Mouse (Mus musculus) midbrain, embryonic 15.5 days (tissue): ENCODE measurements around the gene Zswim3. TPM values are rescaled to one million over a fixed set of nuclear protein-coding genes. Genes with fewer than 3 reads are reported as not detected.

Experiments
- ATAC-seq: fragments of 200-750 bp; cut with Nextera tagmentation; replicated peaks from 2 replicates; pipeline ENCODE4 v1.8.0; 2017; ENCODE audit warnings: moderate TSS enrichment
- H3K27ac ChIP-seq: fragments of 300-500 bp; sonication (generic); 2 replicates; pipeline ENCODE4 v1.5.1; 2015; ENCODE audit warnings: mild to moderate bottlenecking, inconsistent platforms
- H3K27me3 ChIP-seq: fragments of 300-500 bp; sonication (generic); replicated peaks from 2 replicates; pipeline ENCODE4 v1.6.1; 2015; ENCODE audit warnings: inconsistent platforms
- H3K36me3 ChIP-seq: fragments of 300-500 bp; sonication (generic); replicated peaks from 2 replicates; pipeline ENCODE4 v1.6.1; 2015; ENCODE audit warnings: inconsistent platforms
- H3K4me1 ChIP-seq: fragments of 300-500 bp; sonication (generic); 2 replicates; pipeline ENCODE4 v1.6.1; 2015; ENCODE audit warnings: inconsistent platforms
- H3K4me2 ChIP-seq: fragments of 300-500 bp; sonication (generic); 2 replicates; pipeline ENCODE4 v1.6.1; 2015; ENCODE audit warnings: inconsistent platforms, mild to moderate bottlenecking, moderate library complexity
- H3K4me3 ChIP-seq: fragments of 300-500 bp; sonication (generic); 2 replicates; pipeline ENCODE4 v1.5.1; 2015; ENCODE audit warnings: mild to moderate bottlenecking, inconsistent platforms
- H3K9ac ChIP-seq: fragments of 300-500 bp; sonication (generic); 2 replicates; pipeline ENCODE4 v1.6.1; 2015; ENCODE audit warnings: mild to moderate bottlenecking, inconsistent platforms
- H3K9me3 ChIP-seq: fragments of 300-500 bp; sonication (generic); 2 replicates; pipeline ENCODE4 v1.6.1; 2016; ENCODE audit warnings: inconsistent platforms
- WGBS: fragments of 180-500 bp; shearing (Covaris S2); methylation state at CpG from one replicate; pipeline ENCODE4 v1.1.7; 2015; ENCODE audit warnings: mixed read lengths; 5-methylcytosine and 5-hydroxymethylcytosine counted together
- polyA plus RNA-seq: library from polyadenylated mRNA; unstranded; fragments of >200 nt; fragmentation: Nextera tagmentation; extraction: Ambion mirVana; gene quantifications from 2 replicates; pipeline ENCODE4 v1.2.1, GENCODE M21; 2015

The Zswim3 gene
- polyA plus RNA-seq, 1 experiment from 2014 or later: 17.8 TPM

DNA sequence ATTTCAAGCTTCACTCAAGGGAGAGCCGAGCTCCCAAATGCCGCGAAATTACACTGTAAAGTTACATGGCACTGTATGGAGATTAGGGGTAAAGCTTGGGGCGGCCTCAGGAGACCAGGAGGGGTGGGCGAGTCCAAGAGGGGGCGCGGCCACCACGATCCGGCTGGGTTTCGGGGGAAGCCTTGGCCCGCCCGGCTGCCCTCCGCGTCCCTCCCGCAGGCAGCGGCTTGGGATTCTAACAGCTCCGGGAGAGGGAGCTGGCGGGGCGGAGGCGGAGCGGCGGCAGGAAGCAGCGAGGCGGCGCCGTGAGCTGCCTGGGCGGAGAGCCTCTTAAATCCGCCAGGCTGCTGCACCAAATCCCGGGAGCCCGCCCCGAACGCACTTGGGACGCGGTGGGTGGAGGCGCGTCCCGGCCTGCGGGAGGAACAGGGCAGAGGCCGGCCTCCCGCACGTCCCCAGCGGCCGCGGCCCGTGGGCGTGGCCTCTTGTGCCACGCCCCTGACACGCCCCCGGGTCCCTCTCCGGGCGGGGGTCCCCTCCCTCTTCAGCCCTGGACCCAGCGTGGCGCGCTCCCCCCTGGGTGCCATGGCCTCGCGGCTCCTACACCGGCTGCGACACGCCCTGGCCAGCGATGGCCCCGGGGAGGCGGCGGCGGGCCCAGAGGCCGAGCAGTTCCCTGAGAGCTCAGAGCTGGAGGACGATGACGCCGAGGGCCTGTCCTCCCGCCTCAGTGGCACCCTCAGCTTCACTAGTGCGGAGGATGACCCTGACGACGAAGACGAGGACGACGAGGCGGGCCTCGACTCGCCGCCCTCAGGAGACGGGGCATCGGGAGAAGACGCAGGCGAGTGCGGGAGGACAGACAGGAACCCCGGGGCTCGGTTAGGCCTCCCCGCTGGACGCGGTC, 19.2 kb upstream of the Zswim3 start, which contains the start of gene Snx21:
Gene Snx21 (plus strand): TSS at position 343 of the 907 bp plus-strand sequence.
- under 1% methylated on average over 82 of the region's 89 CpGs for WGBS
- peak; percentile 85 for ATAC-seq
- H3K27ac ChIP-seq: peak within 1 kb of the TSS; percentile 71
- no peaks in the 10 kb centered on the region for H3K27me3 ChIP-seq
- peak within 1 kb of the TSS; percentile 57 for H3K4me3 ChIP-seq
- no peaks in the 10 kb centered on the region for H3K9me3 ChIP-seq
- peaks cover 24% of the 10 kb centered on the region for H3K4me1 ChIP-seq
- peak within 1 kb of the TSS; percentile 67 for H3K9ac ChIP-seq
- no peaks in the 10 kb centered on the region for H3K36me3 ChIP-seq
- peak within 1 kb of the TSS; percentile 88 for H3K4me2 ChIP-seq

DNA sequence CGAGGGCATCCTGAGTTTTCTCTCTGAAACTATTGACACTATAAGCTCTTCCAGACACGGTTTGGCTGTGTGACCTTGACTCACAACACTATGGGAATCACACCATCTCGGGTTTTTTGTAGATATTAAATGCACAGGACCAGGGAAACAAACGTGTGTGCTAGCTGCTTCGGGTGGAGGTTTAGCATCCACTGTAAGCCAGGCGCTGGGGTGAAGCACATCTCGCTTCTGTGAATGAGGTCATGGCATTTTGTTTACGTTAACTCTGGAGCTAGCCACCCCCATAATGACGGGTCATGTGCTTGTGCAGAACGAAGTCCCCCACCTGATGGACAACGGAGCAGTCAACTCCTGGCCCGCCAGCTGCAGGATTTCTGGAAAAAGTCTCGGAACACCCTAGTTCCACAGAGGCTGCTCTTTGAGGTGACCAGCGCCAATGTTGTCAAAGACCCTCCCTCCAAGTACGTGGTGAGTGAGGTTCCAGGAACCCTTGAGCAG, 18.5 kb upstream of the Zswim3 start:
- H3K4me3 ChIP-seq: peak overlapping the region; percentile 57
- H3K4me1 ChIP-seq: peaks cover 24% of the 10 kb centered on the region
- WGBS: 11% methylated on average over 15 of the region's 15 CpGs
- peak overlapping the region; percentile 71 for H3K27ac ChIP-seq
- peak overlapping the region; percentile 88 for H3K4me2 ChIP-seq
- peak; percentile 19; the same call in 1 of the 2 replicates for ATAC-seq
- H3K36me3 ChIP-seq: no peaks in the 10 kb centered on the region
- H3K9me3 ChIP-seq: no peaks in the 10 kb centered on the region
- peak overlapping the region; percentile 67 for H3K9ac ChIP-seq
- no peaks in the 10 kb centered on the region for H3K27me3 ChIP-seq

DNA sequence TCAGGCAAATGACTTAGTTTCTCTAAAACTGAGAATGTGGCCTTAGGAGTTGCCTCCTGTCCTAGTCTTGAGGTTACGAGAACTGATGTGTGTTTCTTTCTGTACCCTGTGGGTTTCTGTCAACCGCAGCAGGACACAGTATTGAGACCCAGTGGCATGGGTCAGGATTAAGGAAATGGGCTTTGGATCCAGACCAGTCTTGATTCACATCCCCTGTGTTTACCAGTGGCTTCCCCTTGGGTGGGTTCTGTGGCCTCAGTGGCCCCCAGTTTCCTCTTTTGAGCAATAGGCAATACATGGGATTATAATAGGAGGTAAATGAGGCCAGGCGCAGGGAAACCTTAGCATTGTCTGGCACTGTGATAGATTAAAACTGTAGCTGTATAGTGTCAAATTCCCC, 17.9 kb upstream of the Zswim3 start:
- H3K4me3 ChIP-seq: 0 out of 2 replicates have a peak overlapping the region, but pooled peaks have one; percentile 57

DNA sequence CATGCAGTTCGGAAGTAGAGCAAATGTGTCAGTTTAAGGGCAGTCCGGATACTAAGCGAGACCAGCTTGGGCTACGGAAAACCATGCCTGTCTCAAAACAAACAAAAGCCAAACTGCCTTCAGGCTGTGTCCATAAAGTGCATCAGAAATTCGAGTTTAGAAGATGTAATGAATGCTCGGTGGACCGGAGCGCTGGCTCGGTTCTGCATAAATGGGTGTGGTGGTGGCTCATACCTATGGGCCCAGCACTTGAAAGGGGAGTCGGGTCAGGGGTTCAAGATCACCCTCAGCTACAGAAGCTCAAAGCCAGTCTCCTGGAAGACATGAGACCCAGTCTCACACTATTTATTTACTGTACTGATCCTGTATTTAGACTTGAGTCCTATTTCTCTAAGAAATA, 17.1 kb upstream of the Zswim3 start:
- no peak for ATAC-seq
- H3K9ac ChIP-seq: no peak overlapping the region
- peaks cover 5% of the 10 kb centered on the region; the same call in 1 of the 2 replicates for H3K36me3 ChIP-seq
- no peak overlapping the region for H3K4me2 ChIP-seq
- WGBS: 84% methylated on average over 10 of the region's 10 CpGs
- H3K4me3 ChIP-seq: no peak overlapping the region
- H3K4me1 ChIP-seq: peaks cover 24% of the 10 kb centered on the region
- no peak overlapping the region for H3K27ac ChIP-seq
- H3K9me3 ChIP-seq: no peaks in the 10 kb centered on the region
- H3K27me3 ChIP-seq: no peaks in the 10 kb centered on the region

More for the DNA sequence above, 17.9 kb upstream of the Zswim3 start:
- H3K9me3 ChIP-seq: no peaks in the 10 kb centered on the region
- 85% methylated on average over 3 of the region's 3 CpGs for WGBS
- H3K9ac ChIP-seq: no peak overlapping the region
- peak overlapping the region; percentile 88 for H3K4me2 ChIP-seq
- no peaks in the 10 kb centered on the region for H3K27me3 ChIP-seq
- no peak overlapping the region for H3K27ac ChIP-seq
- no peaks in the 10 kb centered on the region; the same call in 1 of the 2 replicates for H3K36me3 ChIP-seq
- ATAC-seq: no peak
- peaks cover 24% of the 10 kb centered on the region for H3K4me1 ChIP-seq

DNA sequence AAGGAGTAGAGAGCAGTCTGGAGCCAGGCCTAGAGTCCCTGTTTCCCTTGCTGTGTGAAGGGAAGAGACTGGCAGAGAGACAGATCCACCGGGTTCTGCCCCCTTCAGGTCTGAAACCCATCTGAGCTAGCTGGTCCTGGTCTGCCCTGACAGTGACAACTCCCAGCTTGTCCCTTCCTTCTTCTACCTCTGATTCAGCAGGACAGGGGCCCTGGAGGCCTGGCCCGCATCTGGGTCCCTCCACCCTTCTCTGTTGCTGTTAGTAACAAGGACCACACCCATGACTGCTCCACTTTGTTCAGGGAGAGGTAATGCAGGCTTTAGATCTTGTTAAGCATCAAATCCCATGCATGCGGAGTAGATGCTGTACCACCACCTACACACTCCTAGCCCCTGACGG, 16.5 kb upstream of the Zswim3 start:
- Histone ChIP-seq H3K4me1 (peaks cover 24% of the 10 kb centered on the region), H3K9ac (no peak overlapping the region), H3K4me3 (no peak overlapping the region), H3K9me3 (no peaks in the 10 kb centered on the region), H3K36me3 (peaks cover 5% of the 10 kb centered on the region; the same call in 1 of the 2 replicates), H3K4me2 (no peak overlapping the region), H3K27ac (no peak overlapping the region), H3K27me3 (no peaks in the 10 kb centered on the region)
- ATAC-seq: no peak
- 82% methylated on average over 4 of the region's 4 CpGs for WGBS

DNA sequence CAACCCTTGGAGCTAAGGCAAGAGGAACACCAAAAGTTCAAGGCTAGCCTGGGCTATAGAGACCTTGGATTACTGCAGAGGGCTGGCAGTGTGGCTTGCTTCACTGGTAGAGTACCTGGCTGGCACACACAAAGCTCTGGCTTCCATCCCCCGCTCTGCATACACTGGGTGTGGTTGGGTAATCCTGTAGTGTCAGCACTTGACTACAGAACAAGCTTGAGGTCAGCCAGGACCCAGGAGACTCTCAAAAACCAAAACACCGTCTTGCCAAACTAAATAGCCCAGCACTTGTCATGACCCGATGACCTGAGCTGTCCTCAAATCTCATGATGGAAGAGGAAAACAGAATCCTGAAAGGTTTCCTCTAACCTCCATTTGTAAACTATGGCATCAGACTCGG, 14.4 kb upstream of the Zswim3 start:
- Histone ChIP-seq H3K4me1 (peaks cover 16% of the 10 kb centered on the region), H3K36me3 (peaks cover 11% of the 10 kb centered on the region), H3K4me2 (no peak overlapping the region), H3K9me3 (no peaks in the 10 kb centered on the region), H3K27me3 (no peaks in the 10 kb centered on the region), H3K4me3 (no peak overlapping the region), H3K27ac (no peak overlapping the region), H3K9ac (no peak overlapping the region)
- ATAC-seq: no peak
- WGBS: 85% methylated on average over 4 of the region's 4 CpGs

DNA sequence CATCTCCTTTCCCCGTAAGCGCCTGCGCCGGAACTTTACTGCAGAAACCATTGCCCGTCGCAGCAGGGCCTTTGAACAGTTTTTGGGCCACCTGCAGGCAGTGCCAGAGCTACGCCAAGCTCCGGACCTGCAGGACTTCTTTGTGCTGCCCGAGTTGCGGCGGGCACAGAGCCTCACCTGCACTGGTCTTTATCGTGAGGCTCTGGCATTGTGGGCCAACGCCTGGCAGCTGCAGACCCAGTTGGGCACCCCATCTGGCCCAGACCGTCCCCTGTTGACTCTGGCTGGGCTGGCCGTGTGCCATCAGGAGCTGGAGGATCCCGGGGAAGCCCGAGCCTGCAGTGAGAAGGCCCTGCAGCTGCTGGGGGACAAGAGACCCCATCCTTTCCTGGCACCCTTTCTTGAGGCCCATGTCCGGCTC, 13.0 kb upstream of the Zswim3 start:
- Histone ChIP-seq H3K9me3 (no peaks in the 10 kb centered on the region), H3K4me2 (no peak overlapping the region), H3K9ac (no peak overlapping the region), H3K27me3 (no peaks in the 10 kb centered on the region), H3K36me3 (peaks cover 18% of the 10 kb centered on the region), H3K27ac (no peak overlapping the region), H3K4me3 (no peak overlapping the region), H3K4me1 (peaks cover 9% of the 10 kb centered on the region; the same call in 1 of the 2 replicates)
- ATAC-seq: no peak
- 94% methylated on average over 18 of the region's 18 CpGs for WGBS

DNA sequence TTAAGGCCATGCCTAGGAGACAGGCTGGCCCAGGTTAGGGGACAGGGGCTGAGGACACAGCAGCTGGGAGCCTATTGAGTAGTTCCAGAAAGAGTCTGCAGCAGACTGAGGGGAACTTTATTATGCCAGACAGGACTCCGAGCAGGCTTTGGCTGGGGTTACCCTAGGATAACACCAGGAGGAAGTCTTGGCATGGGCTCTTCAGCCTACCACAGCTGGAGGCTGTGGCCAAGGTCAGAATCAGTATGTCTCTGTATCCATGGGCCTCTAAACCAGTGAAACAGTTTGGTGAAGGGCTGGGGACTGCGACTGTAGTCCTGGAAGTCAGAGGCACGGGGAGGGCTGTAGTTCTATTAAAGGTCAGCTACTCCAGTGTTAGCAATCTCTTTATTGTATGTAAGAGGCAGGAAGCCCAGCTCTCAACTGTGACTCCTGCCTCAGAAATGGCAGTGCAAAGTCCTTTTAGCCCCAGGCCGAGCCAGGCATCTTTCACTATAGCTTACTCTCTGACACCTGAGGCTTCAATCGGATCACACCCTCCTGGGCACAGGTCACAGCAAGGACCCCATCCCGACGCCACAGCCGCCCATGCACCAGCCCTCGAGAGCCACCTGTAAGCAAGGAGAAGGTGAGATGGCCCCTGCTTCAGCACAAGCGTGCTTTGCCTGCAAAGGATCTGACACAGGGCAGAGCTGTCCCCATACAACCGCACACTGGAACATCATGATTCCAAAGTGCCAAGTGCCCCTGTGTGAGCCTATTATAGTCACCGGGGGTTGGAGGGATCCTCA, 12.3 kb upstream of the Zswim3 start:
- no peak overlapping the region for H3K4me3 ChIP-seq
- ATAC-seq: no peak
- H3K4me2 ChIP-seq: no peak overlapping the region
- peaks cover 20% of the 10 kb centered on the region for H3K36me3 ChIP-seq
- H3K9ac ChIP-seq: no peak overlapping the region
- no peaks in the 10 kb centered on the region for H3K27me3 ChIP-seq
- no peaks in the 10 kb centered on the region for H3K9me3 ChIP-seq
- 95% methylated on average over 12 of the region's 12 CpGs for WGBS
- H3K27ac ChIP-seq: no peak overlapping the region
- peaks cover 4% of the 10 kb centered on the region; the same call in 1 of the 2 replicates for H3K4me1 ChIP-seq

DNA sequence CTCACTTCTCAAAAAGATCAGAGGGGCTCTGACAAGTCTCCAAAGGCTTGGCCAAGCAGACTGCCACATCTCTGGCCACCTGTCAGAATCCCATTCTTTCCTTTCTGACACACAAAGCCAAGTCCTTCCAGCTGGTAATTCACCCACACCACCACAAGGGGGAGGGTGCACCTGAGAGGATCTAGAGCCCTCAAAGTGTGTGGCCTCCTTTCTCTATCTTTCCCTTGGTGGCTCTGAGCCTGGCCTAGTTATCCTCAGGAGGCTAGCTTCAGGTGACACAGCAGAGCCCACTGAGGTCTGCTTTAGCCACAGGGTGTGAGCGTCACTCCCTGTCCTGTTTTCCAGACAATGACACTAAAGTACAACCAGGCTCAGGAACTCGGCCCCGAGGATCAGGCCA, 11.7 kb upstream of the Zswim3 start:
- H3K9me3 ChIP-seq: no peaks in the 10 kb centered on the region
- no peak overlapping the region for H3K4me3 ChIP-seq
- H3K36me3 ChIP-seq: peaks cover 25% of the 10 kb centered on the region
- no peaks in the 10 kb centered on the region for H3K27me3 ChIP-seq
- 81% methylated on average over 3 of the region's 3 CpGs for WGBS
- no peak overlapping the region for H3K27ac ChIP-seq
- H3K4me1 ChIP-seq: peaks cover 3% of the 10 kb centered on the region; the same call in 1 of the 2 replicates
- no peak overlapping the region for H3K4me2 ChIP-seq
- no peak for ATAC-seq
- no peak overlapping the region for H3K9ac ChIP-seq

DNA sequence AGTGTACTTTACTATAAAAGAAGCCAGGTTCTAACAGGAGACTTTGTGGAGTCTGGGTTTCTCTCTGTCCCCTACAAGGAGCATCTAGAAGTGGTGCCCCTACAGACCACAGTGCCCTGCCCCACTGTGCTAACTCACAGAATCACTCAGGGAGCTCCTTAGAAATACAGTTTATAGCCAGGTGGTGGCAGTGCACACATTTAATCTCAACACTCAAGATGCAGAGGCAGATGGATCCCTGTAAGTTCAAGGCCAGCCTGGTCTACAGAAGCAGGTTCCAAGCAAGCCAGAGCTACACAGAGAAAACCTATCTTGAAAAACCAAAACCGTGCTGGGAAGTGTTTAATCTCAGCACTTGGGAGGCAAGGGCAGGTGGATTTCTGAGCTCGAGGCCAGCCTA, 11.1 kb upstream of the Zswim3 start:
- no peak overlapping the region for H3K9ac ChIP-seq
- no peaks in the 10 kb centered on the region for H3K9me3 ChIP-seq
- no peak overlapping the region for H3K4me2 ChIP-seq
- no peaks in the 10 kb centered on the region for H3K27me3 ChIP-seq
- ATAC-seq: no peak
- H3K4me1 ChIP-seq: no peaks in the 10 kb centered on the region; the same call in 1 of the 2 replicates
- no peak overlapping the region for H3K4me3 ChIP-seq
- peaks cover 26% of the 10 kb centered on the region for H3K36me3 ChIP-seq
- 97% methylated on average over 2 of the region's 2 CpGs for WGBS
- no peak overlapping the region for H3K27ac ChIP-seq

DNA sequence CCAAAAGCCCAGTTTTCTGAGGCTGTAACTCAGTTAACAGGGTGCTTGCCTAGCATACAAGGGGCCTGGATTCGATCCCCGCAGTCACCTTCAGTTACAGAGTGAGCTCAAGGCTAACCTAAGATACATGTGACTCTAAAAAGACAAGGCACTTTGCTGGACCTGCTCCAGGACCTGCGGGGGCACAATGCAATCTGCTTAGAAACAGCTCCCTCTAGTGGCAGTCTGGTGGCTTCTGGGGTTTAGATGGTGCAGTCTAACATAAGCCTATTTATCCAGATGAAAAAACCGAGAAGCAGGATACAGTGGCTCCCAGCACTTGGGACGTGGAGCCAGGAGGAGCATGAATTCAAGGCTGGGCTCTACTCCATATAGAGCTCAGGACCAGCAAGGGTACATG, 10.6 kb upstream of the Zswim3 start:
- Histone ChIP-seq H3K27ac (0 out of 2 replicates have a peak overlapping the region, but pooled peaks have one; percentile 31), H3K4me1 (no peaks in the 10 kb centered on the region), H3K36me3 (peaks cover 26% of the 10 kb centered on the region), H3K4me2 (no peak overlapping the region), H3K27me3 (no peaks in the 10 kb centered on the region), H3K4me3 (no peak overlapping the region), H3K9me3 (no peaks in the 10 kb centered on the region), H3K9ac (no peak overlapping the region)
- 33% methylated on average over 5 of the region's 5 CpGs for WGBS
- no peak for ATAC-seq

DNA sequence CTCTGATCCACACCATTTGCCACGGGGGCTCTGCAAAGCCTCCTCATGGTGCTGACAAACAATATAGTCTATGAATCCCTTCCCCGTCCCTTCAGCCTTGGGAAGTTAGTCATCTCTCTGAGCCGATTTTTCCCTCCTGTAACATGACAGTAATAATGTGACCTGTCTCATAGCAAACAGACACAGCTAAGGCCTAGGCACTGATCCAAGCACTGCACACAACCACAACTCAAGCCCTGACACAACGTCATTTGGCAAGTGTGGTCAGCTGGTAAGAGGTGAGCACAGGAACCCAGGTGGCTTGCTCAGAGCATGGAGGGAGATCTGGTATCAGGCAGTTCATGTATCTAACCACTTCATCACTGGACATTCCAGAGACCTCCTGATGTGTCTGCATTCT, 9.0 kb upstream of the Zswim3 start:
- ATAC-seq: no peak
- no peak overlapping the region for H3K9ac ChIP-seq
- H3K4me3 ChIP-seq: no peak overlapping the region
- no peaks in the 10 kb centered on the region for H3K4me1 ChIP-seq
- no peak overlapping the region for H3K4me2 ChIP-seq
- peaks cover 26% of the 10 kb centered on the region for H3K36me3 ChIP-seq
- 85% methylated on average over 4 of the region's 4 CpGs for WGBS
- no peaks in the 10 kb centered on the region for H3K27me3 ChIP-seq
- no peak overlapping the region for H3K27ac ChIP-seq
- H3K9me3 ChIP-seq: no peaks in the 10 kb centered on the region
